Mouse (Mus musculus) lung, postnatal 0 days (tissue): ENCODE results near the gene Gna14. TPM values are rescaled to one million over a fixed set of nuclear protein-coding genes. Genes with fewer than 3 reads are reported as not detected.

ENCODE experiments used
- ATAC-seq: fragments of 200-750 bp; cut with Nextera tagmentation; 2 replicates; pipeline ENCODE4 v1.8.0; 2017; ENCODE audit warnings: moderate library complexity
- DNase-seq: peaks from one replicate; pipeline ENCODE4 v3.0.0-alpha.2; 2016; ENCODE audit warnings: low spot score
- H3K27ac ChIP-seq: fragments of 300-500 bp; sonication (generic); 2 replicates; pipeline ENCODE4 v1.5.1; 2014; ENCODE audit warnings: antibody characterized with exemption, mild to moderate bottlenecking, low read length, mixed read lengths
- H3K27me3 ChIP-seq: fragments of 300-500 bp; sonication (generic); replicated peaks from 2 replicates; pipeline ENCODE4 v1.6.1; 2014; ENCODE audit warnings: low read length, mixed read lengths; ENCODE audit not compliant: insufficient read depth
- H3K36me3 ChIP-seq: fragments of 300-500 bp; sonication (generic); 2 replicates; pipeline ENCODE4 v1.6.1; 2014; ENCODE audit warnings: low read length, mixed read lengths; ENCODE audit not compliant: insufficient read depth
- H3K4me1 ChIP-seq: fragments of 300-500 bp; sonication (generic); 2 replicates; pipeline ENCODE4 v1.6.1; 2014; ENCODE audit warnings: antibody characterized with exemption, low read depth, low read length, mixed read lengths; ENCODE audit not compliant: insufficient read depth
- H3K4me2 ChIP-seq: fragments of 300-500 bp; sonication (generic); replicated peaks from 2 replicates; pipeline ENCODE4 v1.6.1; 2014; ENCODE audit warnings: low read depth, mild to moderate bottlenecking, low read length, moderate library complexity, mixed read lengths
- H3K4me3 ChIP-seq: fragments of 300-500 bp; sonication (generic); 2 replicates; pipeline ENCODE4 v1.5.1; 2014; ENCODE audit warnings: low read depth, low read length
- H3K9ac ChIP-seq: fragments of 300-500 bp; sonication (generic); replicated peaks from 2 replicates; pipeline ENCODE4 v1.6.1; 2014; ENCODE audit warnings: low read depth, mild to moderate bottlenecking
- H3K9me3 ChIP-seq: fragments of 300-500 bp; sonication (generic); 2 replicates; pipeline ENCODE4 v1.6.1; 2016; ENCODE audit warnings: low read length, mixed read lengths
- CTCF ChIP-seq: IDR thresholded peaks from 2 replicates; pipeline ENCODE4 v1.5.1; 2016; ENCODE audit warnings: antibody characterized with exemption, mild to moderate bottlenecking
- EP300 ChIP-seq: IDR thresholded peaks from 2 replicates; pipeline ENCODE4 v1.6.1; 2016; ENCODE audit warnings: antibody characterized with exemption, mild to moderate bottlenecking, control low read depth
- WGBS: fragments of 180-500 bp; shearing (Covaris S2); extraction: QIAGEN DNeasy Blood & Tissue Kit; methylation state at CpG from one replicate; pipeline ENCODE4 v1.1.7; 2014; 5-methylcytosine and 5-hydroxymethylcytosine counted together
- polyA plus RNA-seq: library from polyadenylated mRNA; unstranded; fragments of >200 nt; fragmentation: Nextera tagmentation; extraction: Ambion mirVana; gene quantifications from 2 replicates; pipeline ENCODE4 v1.2.1, GENCODE M21; 2015

Gna14 gene
- polyA plus RNA-seq, 1 experiment from 2014 or later, result 15.6 TPM

DNA sequence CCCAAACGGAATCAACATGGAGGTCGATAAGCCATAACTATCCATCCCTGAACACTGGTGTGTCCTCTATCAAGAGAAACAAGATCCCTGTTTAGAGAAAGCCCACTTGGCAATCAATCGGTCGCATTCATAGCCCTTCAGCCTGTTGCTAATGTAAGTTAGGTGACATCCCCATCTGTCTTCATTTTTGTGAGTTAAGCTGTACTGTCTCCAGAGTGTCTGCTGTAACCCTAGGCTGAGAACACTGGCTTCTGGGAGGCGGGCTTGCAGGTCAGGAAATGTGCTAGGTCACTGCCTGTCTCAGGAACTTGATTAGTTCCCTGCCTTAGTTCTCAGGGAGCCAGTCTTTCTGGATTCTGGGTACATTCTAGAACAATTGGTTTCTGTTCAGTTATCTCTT is 91.5 kb downstream of the Gna14 start:
- Histone ChIP-seq H3K4me2 (no peak overlapping the region), H3K36me3 (no peaks in the 10 kb centered on the region), H3K27me3 (no peaks in the 10 kb centered on the region), H3K9me3 (no peaks in the 10 kb centered on the region), H3K27ac (no peak overlapping the region), H3K4me1 (no peaks in the 10 kb centered on the region), H3K9ac (no peak overlapping the region), H3K4me3 (no peak overlapping the region)
- DNase-seq (no peak), ATAC-seq (no peak)
- WGBS, result 57% methylated on average over 5 of the region's 5 CpGs
- no peak for TF ChIP-seq CTCF
- TF ChIP-seq EP300, result no peak

DNA sequence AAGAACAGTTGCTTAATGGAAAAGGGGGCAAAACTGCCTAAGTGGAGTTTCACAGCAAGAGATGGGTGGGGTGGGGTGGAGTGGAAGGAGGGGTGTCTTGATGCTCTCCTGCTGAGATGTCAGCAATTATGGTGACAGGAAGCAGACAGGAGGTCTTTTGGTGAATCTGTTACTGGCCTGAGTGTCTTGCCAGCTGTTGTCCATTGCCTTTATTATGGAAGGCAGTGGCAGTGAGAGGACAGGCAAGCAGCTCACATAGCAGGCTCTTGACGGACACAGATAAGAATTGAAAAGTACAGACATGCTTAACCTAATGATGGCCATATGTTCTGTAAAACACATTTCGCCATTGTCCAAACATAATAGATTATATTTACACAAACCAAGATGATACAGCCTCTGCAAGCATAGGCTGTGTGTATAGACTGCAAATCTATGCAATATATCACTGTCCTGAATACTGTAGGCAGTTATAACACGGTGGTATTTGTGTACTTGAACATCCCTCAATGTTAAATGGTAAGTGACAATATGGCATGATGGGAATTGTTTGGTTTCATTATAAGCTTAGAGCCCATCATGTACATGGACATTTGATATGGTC is 92.8 kb downstream of the Gna14 start:
- Histone ChIP-seq H3K4me3 (no peak overlapping the region), H3K27ac (no peak overlapping the region), H3K4me2 (no peak overlapping the region), H3K9me3 (no peaks in the 10 kb centered on the region), H3K36me3 (no peaks in the 10 kb centered on the region), H3K27me3 (no peaks in the 10 kb centered on the region), H3K9ac (no peak overlapping the region), H3K4me1 (no peaks in the 10 kb centered on the region)
- TF ChIP-seq EP300 (no peak), CTCF (no peak)
- ATAC-seq, result peak; percentile 46
- DNase-seq, result peak; percentile 55
- WGBS, result 53% methylated on average over 3 of the region's 3 CpGs

DNA sequence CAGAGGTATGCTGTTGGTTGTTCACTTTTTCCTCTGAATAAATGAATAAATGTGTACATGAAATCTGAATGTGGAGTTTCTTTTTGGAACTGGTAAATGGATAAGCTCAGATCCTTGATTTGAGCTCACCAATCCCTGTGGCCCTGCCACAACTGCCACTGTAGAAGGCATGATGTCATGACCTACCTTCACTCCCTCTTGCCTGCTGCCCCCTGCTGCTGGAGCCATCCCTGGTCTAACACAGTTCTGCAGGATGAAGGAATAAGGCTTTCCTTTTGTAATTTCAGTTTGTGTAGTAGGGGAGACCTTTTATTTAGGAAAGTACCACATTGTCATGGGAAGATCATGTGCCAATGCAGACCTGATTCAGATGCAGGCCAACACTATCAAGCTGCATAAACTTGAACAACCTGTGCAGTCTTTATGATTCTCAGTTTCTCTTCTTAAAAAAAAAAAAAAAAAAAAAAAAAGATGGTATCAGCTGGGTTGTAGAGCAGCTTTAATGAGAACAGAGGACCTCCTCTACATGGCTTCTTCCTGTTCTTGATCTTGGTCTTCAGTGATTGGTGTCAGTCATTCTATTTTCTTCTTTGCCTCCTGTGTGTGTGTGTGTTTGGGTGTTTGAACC is 93.8 kb downstream of the Gna14 start:
- TF ChIP-seq EP300, result no peak
- peak; percentile 79 for TF ChIP-seq CTCF
- ATAC-seq (peak; percentile 58; the same call in 1 of the 2 replicates), DNase-seq (peak; percentile 37)
- no peak overlapping the region for H3K27ac ChIP-seq
- no peaks in the 10 kb centered on the region for H3K36me3 ChIP-seq
- H3K9me3 ChIP-seq, result no peaks in the 10 kb centered on the region
- H3K27me3 ChIP-seq, result no peaks in the 10 kb centered on the region
- H3K4me3 ChIP-seq, result no peak overlapping the region
- H3K4me1 ChIP-seq, result no peaks in the 10 kb centered on the region
- no peak overlapping the region for H3K9ac ChIP-seq
- H3K4me2 ChIP-seq, result no peak overlapping the region

DNA sequence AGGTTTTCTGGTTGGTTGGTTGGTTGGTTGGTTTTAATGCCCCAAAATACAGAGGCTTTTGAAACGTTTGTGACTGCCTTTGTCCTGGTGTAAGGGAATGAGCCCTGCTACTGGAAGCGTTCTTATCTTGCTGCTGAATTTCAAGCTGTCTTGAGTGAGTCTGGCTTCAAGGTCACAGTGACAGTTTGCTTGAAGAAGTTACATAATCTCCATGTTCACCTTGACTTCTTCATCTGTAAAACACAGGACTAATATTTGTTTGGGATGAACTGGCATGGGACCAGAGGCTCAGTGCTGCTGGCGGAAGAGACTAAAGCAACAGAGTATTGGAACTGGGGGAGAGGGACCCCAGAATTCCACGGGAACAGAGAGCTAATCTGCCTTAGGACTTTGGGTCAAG is 94.4 kb downstream of the Gna14 start:
- Histone ChIP-seq H3K4me2 (no peak overlapping the region), H3K27me3 (no peaks in the 10 kb centered on the region), H3K9me3 (no peaks in the 10 kb centered on the region), H3K9ac (no peak overlapping the region), H3K36me3 (no peaks in the 10 kb centered on the region), H3K4me1 (no peaks in the 10 kb centered on the region), H3K27ac (no peak overlapping the region), H3K4me3 (no peak overlapping the region)
- no peak for ATAC-seq
- no peak for DNase-seq
- WGBS, result 67% methylated on average over 4 of the region's 4 CpGs
- no peak for TF ChIP-seq CTCF
- no peak for TF ChIP-seq EP300

DNA sequence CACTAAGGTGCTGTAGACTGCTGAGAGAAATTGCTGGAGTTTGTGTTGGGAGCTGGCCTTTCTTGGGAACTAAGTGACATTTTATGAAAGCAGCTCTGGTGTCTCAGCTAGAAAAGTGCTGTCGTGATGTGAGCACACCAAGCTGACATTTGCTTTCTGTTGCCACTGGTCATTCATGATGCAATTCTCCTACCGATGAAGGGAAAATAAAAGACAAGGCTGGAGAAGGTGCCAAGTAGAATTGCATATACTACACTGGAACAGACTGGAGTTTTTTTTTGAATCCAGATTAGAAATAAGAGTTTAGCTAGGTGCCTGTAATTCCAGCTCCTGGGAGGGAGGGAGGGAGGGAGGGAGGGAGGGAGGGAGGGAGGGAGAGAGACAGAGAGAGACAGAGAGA is 98.7 kb downstream of the Gna14 start:
- Histone ChIP-seq H3K27me3 (no peaks in the 10 kb centered on the region), H3K4me3 (no peak overlapping the region), H3K4me1 (no peaks in the 10 kb centered on the region), H3K27ac (no peak overlapping the region), H3K4me2 (no peak overlapping the region), H3K9me3 (no peaks in the 10 kb centered on the region), H3K9ac (no peak overlapping the region), H3K36me3 (no peaks in the 10 kb centered on the region)
- WGBS, result 57% methylated on average over 2 of the region's 2 CpGs
- TF ChIP-seq EP300 (no peak), CTCF (no peak)
- DNase-seq (peak; percentile 74), ATAC-seq (peak; percentile 40; the same call in 1 of the 2 replicates)

DNA sequence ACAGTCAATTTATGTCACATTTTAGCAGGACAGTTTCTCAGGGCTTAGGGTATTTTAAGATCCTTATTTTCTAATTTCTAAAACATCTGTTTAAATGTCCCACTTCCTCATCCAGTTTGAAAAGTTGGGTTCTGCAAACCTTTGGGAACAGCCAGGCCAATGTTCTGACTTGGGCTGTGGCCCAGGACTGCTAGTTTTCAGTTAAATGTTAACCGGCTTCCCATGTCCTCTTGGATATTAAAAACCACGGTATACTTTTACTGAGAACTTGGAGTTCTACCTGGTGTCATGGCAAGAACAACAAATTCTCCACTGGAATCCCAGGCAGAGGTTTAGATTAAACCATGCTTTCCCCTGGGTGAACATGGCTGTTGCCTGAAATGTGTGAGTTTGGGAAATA is 102.9 kb downstream of the Gna14 start:
- Histone ChIP-seq H3K9me3 (no peaks in the 10 kb centered on the region), H3K4me3 (no peak overlapping the region), H3K27me3 (no peaks in the 10 kb centered on the region), H3K4me1 (no peaks in the 10 kb centered on the region), H3K36me3 (no peaks in the 10 kb centered on the region), H3K9ac (no peak overlapping the region), H3K27ac (no peak overlapping the region), H3K4me2 (no peak overlapping the region)
- DNase-seq (no peak), ATAC-seq (no peak)
- TF ChIP-seq EP300, result no peak
- TF ChIP-seq CTCF, result no peak
- WGBS, result 76% methylated on average over 2 of the region's 2 CpGs
